Mouse (Mus musculus): ENCODE measurements around the gene Sync.

Sync gene

DNA sequence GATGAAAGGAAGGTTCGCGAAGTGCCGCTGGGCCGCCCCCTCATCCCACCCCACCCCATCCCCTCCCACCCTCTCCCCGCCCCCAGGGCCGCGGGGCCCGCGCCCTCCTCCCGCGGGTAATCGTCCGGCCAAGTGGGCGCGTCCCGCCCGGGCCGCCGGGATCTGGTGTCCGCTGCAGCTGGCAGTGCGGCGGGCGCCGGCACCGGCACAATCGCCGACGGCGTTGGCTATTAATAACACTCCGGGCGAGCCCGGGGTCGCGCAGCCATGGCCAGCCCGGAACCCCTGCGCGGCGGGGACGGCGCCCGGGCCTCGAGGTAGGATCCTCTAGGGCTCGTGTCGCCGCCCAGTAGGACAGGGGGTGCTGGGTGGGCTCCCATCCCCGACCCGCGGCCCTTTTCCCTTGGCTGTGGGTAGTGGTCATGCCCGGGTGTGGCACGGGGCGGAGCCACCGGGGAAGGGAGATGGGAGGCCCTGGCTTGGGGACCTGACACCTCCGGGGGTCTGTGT is at the start of gene Sync:
Gene Sync (plus strand): TSS at position 146 of the 510 bp plus-strand sequence.
- peak; percentile 65 for DNase-seq (ENCODE audit: low spot score)

DNA sequence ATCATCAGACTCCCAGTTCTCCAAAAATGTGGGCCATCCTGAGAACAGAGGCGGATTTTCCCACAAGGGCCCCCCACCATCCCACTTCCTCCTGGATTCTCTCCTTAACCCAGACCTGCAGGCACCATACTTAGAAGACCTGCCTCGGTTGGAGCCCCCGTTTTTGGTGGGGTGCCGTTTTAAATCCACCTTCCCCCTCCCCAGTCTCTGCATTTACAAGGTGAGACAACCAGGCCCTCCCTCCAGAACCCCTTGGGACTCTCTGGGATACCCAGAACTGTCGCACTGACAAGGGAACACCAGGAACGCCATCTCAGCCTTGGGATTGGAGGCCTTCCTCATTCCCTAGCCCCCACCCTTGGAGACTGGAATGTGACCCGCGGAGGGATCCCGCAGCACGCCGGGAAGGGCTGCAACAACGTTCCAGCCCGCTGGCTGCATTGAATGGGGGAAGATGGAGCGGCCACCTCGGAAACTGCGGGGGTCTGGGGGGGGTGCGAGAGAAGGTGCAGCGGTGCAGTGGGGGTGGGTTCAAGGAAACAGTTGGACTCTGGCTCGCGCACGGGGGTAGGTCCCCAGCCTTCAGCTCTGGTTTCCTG is 49.5 kb upstream of the Sync start:
- DNase-seq (ENCODE audit: low spot score) = peak; percentile 54

DNA sequence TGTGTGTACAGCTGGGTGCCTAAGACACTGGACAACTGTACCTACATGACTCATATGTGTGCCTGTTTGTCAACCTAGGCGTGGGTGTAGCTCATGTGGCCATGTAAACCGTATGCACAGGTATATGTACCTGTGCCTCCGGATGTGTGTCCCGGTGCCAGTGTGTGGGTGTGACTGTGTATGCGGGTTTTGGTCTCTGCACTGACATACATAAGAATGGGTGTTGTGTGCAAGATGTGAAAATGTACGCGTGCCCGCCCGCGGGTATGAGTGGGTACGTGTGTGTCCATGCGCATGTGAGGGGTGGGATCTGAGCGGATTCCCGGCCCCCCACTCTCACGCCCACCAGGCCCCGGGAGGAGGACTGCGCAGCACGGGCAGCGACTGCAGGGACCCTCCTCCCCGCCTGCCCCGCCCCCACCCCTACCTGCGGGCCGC is 48.8 kb upstream of the Sync start:
- peak; percentile 53 for DNase-seq (ENCODE audit: low spot score)

- peak; percentile 89 for DNase-seq (ENCODE audit: low spot score)
These were observed 48.3 kb upstream of the Sync start for GRCm38 (mm10) chr4:129239075-129239474.

GRCm38 (mm10) chr4:129241898-129242297 is 45.5 kb upstream of the Sync start:
- no peak for DNase-seq (ENCODE audit: low spot score)

DNA sequence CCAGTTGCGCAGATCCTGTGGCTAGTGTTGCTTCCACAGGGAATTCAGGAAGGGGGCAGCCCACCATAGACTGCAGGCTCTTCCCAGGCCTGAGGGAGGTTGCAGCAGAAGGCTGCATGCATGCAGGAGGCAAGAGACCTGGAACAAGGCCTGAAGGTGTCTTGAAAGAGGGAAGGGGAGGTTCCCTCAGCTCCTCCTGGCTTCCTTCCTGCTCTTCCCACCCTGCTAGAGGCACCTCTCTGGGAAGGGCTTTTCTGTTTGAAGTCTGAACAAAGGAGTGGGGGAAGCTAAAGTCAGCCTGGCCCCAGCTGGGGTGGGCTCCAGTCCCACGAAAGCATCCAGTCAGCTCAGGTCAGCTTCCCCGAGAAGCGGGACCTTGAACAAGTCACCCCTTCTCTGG is 45.1 kb upstream of the Sync start:
- no peak for DNase-seq (ENCODE audit: low spot score)

GRCm38 (mm10) chr4:129242761-129243160 is 44.7 kb upstream of the Sync start:
- DNase-seq (ENCODE audit: low spot score) = no peak

DNA sequence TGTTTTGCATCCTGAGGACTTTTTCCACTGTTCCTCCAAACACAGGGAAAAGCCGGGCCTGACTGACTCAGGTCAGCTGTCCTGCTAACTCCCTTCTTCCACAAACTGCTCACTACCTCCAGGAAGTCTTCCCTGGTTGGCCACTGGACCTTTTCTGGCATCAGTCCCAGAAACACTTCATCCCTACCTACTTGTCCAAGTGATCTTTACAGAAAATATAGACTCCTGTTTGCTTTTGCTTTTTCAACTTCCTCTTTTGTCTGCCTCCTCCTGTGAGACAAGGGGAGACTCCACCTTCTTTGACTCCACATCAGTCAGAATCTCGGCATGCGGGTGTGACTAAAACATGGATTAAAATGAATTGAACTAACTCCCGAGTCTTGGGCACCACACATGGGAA is 42.6 kb upstream of the Sync start:
- DNase-seq (ENCODE audit: low spot score) = no peak

GRCm38 (mm10) chr4:129246360-129247301 is 40.8 kb upstream of the Sync start:
- DNase-seq (ENCODE audit: low spot score) = no peak

DNA sequence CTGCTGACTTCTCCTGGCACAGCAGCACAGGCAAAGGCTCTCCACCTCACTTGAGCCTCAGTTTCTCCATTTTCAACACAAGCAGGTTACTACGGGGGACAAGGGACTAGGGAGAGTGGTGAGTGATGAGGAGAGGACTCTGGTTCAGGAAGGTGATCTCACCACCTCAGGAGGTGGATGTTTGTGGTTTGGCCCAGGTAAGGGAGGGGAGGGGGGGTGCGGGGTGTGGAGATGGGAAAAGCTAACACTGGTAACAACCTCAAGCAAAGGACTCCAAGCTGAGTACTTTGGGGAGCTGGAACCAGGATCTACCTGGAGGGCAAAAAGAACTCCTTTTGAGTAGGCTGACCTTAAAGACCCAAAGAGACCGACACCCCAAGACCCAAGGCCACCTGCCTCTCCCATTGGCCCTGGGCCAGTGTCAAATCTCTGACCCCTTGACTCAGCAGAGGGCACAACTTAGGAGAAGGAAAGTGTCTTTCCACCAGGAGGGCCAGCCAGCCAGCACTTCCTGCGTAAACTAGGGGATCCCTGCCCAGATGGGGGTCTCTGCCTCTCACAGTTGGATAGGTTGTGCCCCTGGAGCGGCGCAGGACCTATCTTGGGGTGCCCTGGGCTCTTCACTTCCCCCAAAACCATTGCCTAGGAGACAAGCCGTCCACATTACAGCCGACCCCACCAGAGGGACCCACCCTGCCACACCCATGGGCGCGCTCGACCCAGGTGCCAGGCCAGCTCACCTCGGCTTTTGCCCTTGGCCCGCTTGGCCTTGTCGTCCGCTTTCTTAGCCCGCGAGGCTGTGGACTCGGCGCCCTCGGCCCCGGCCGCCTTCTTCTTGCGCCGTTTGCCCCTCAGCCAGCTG is 39.8 kb upstream of the Sync start:
- peak; percentile 64 for DNase-seq (ENCODE audit: low spot score)

DNA sequence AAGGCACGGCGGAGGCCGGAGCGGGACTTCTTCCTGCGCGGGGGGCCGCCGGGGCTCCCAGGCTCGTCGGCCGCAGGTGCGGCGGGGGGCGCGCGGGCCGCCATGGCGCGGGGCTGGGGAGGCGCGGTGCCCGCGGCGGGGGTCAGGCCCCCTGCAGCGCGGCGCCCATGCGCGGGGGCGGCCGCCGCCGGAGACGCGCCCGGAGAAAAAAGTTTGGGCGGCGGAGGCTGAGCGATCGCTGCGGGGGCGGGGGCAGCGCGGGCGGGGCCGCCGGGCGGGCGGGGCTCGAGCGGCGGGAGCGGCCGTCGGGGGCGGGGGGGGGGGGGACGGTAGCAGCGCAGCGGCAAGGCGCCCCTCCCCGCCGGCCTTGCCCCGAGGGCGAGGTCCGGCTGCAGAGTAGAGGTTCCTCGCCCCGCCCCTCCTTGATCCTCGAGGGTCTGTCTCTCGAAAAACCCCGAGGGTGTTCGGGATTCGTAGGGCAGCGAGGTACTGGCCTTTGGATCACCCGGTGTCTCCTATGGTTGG is 39.1 kb upstream of the Sync start:
- peak; percentile 68 for DNase-seq (ENCODE audit: low spot score)

DNA sequence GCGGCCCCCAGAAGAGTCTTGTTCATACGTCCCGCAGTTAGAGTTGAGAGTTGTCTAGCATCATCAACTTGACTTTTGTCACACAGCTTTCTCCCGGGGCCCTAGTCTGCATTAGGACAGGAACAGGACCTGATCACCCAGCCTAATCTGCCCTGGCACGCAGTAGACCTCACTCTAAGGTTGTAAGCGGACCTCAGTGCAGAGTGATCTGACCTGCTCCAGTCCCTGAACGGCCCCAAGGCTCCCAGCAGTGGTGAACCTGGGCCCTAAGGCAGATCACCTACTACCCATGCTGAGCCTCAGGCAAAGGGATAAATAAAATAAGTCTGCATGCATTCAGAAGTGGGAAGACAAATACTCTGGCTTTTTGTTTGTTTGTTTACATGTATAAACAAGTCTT is 38.1 kb upstream of the Sync start:
- no peak for DNase-seq (ENCODE audit: low spot score)

- no peak for DNase-seq (ENCODE audit: low spot score)
These were observed 36.5 kb upstream of the Sync start for GRCm38 (mm10) chr4:129250759-129251481.

GRCm38 (mm10) chr4:129251482-129252125 is 35.8 kb upstream of the Sync start:
- DNase-seq (ENCODE audit: low spot score) = no peak

DNA sequence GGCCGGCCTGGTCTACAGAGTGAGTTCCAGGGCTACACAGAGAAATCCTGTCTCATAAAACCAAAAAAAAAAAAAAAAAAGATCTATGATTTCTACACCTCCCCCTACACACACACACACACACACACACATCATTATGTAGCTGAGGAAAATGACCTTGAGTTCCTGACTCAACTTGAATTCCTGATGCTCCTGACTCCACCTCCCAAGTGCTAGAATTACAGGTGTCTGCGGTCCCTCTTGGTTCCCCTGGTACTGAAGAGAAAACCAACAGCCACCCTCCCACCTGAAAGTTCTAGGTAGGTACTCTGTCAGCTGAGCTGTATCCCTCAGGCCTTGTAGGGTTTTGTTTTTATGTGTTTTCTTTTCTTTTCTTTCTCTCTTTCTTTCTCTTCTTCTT is 34.9 kb upstream of the Sync start:
- DNase-seq (ENCODE audit: low spot score) = no peak

DNA sequence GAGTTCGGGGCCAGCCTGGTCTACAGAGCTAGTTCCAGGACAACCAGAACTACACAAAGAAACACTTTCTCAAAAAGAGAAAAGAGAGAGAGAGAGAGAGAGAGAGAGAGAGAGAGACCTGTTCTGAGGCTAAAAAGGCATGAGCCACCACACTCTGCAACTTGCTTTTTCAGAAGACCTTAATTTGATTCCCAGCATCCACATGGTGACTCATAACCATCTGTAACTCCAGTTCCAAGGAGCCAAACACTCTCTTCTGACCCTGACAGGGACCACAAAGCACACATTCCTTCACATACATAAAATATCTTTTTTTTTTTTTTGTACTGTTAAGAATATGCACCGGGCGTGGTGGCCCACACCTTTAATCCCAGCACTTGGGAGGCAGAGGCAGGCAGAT is 32.8 kb upstream of the Sync start:
- no peak for DNase-seq (ENCODE audit: low spot score)

DNA sequence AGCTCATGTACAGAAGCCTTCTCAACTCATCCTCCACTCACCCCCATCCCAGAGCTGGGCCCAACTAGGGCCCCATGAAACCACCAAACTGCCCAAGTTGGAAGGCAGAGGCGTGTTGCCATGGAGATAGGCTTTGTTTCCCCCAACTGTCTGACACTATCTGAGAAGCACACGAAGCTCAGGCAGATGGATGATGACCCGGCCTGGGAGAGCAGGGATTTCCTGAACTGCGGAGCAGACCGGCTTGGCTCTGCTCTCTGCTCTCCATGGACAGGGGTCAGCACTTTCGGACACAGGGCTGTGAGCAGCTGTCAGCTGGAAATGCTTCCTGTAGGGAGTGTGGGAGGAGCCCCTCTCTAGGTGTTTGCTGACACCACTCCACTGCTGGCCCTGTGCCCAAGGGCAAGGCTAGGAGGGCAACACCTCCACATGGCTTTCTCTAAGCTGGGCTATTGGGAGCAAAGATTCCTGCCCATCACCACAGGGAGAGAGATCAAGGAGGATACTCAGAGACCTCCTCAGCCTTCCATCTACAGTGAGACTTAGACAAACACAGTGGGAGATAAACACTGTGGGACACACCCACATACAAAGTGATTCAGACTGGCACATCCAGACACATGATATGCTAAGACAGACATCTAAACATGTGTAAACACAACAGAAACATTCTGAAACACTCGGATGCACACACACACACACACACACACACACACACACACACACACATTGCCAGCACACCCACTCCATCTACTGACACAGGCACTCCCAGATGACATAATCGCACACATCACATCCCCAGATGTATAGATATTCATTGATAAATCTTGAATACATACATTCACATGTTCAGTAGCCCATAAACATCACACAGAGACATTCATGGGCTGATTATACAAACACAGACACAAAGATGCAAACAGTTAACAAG is 30.7 kb upstream of the Sync start:
- DNase-seq (ENCODE audit: low spot score) = no peak

DNA sequence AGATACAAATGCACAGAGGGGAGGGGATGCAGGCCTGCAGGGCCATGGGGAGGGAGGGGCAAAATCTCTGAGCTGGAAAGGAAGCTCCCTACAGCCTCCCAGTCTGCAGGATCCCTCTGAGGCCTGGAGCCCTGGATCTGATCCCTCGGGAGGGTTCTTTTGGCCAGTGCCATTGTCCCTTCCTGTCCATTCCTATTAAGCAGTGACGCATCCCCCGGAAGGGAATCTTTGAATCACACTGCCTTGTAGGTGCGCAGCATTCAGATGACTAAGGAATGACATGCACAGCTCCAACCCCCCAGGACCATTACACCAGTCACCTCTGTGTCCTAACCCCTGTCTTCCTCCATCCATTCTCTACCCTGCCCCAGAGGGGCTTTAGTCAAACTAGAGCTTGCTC is 28.3 kb upstream of the Sync start:
- DNase-seq (ENCODE audit: low spot score) = no peak

GRCm38 (mm10) chr4:129260678-129261077 is 26.7 kb upstream of the Sync start:
- DNase-seq (ENCODE audit: low spot score) = no peak

- DNase-seq (ENCODE audit: low spot score) = no peak
These were observed 26.2 kb upstream of the Sync start, which contains the start of gene C77080 for GRCm38 (mm10) chr4:129261196-129261595. Gene C77080, minus strand, starts transcription at chr4:129261404.

Data from testis, postnatal 10 days (tissue).